Mouse (Mus musculus): ENCODE data around the gene Abhd16b. TPM values are rescaled to one million over a fixed set of nuclear protein-coding genes. Genes with fewer than 3 reads are reported as not detected.

The Abhd16b gene
- polyA plus RNA-seq, 1 experiment from 2014 or later, result 0.08 TPM

GRCm38 (mm10) chr2:181484456-181485233 is 8.4 kb upstream of the Abhd16b start:
- H3K9me3 ChIP-seq (ENCODE audit: low read length), result no peaks in the 10 kb centered on the region
- TF ChIP-seq CTCF (IDR thresholded peaks at IDR 0.05; ENCODE audit: low read depth), result no peak
- WGBS (ENCODE audit: insufficient replicate concordance), result 67% methylated on average over 6 of the region's 6 CpGs
- DNase-seq, result no peak
- H3K4me2 ChIP-seq (ENCODE audit: low read depth, low read length), result no peak overlapping the region
- no peaks in the 10 kb centered on the region for H3K36me3 ChIP-seq (replicated peaks; ENCODE audit: insufficient read depth, low read length)
- H3K27me3 ChIP-seq (ENCODE audit: insufficient read depth, low read length), result no peaks in the 10 kb centered on the region
- H3K4me3 ChIP-seq (ENCODE audit: low read depth, low read length), result no peak overlapping the region
- H3K9ac ChIP-seq (replicated peaks), result no peak overlapping the region
- no peak overlapping the region for H3K27ac ChIP-seq (ENCODE audit: low read depth)
- peaks cover 23% of the 10 kb centered on the region for H3K4me1 ChIP-seq (ENCODE audit: insufficient read depth)
- no peak for ATAC-seq

DNA sequence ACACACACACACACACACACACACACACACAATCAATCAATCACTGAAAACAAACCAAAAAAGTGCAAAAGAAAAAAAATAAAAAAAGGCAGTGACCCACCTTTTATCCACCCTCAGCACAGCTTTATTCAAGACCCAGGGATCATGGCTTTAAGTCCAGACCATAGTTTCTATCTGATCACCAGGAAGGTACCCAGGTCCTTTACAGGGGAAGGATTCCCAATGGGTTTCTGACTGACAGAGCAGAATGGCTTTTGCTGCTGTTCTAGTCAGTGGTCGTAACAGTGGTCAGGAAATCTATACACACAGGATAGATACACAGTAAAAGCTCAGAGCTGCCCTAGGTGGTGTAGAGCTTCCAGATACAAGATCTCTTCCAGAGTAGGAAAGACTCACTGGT is 7.3 kb upstream of the Abhd16b start:
- peaks cover 23% of the 10 kb centered on the region for H3K4me1 ChIP-seq (ENCODE audit: insufficient read depth)
- no peaks in the 10 kb centered on the region for H3K9me3 ChIP-seq (ENCODE audit: low read length)
- no peak overlapping the region for H3K4me2 ChIP-seq (ENCODE audit: low read depth, low read length)
- ATAC-seq (no peak), DNase-seq (no peak)
- no peak overlapping the region for H3K27ac ChIP-seq (ENCODE audit: low read depth)
- no peaks in the 10 kb centered on the region for H3K36me3 ChIP-seq (replicated peaks; ENCODE audit: insufficient read depth, low read length)
- H3K4me3 ChIP-seq (ENCODE audit: low read depth, low read length), result no peak overlapping the region
- WGBS (ENCODE audit: insufficient replicate concordance), result 55% methylated on average over 1 of the region's 1 CpGs
- no peak for TF ChIP-seq EP300 (IDR thresholded peaks at IDR 0.05; ENCODE audit: low read depth)
- TF ChIP-seq CTCF (IDR thresholded peaks at IDR 0.05; ENCODE audit: low read depth), result no peak
- H3K9ac ChIP-seq (replicated peaks), result no peak overlapping the region
- no peaks in the 10 kb centered on the region for H3K27me3 ChIP-seq (ENCODE audit: insufficient read depth, low read length)

- Histone ChIP-seq H3K4me1 (ENCODE audit: insufficient read depth) (peaks cover 28% of the 10 kb centered on the region), H3K4me2 (ENCODE audit: low read depth, low read length) (no peak overlapping the region), H3K9me3 (ENCODE audit: low read length) (no peaks in the 10 kb centered on the region), H3K9ac (replicated peaks) (no peak overlapping the region), H3K4me3 (ENCODE audit: low read depth, low read length) (no peak overlapping the region), H3K27ac (ENCODE audit: low read depth) (peak overlapping the region; percentile 63), H3K27me3 (ENCODE audit: insufficient read depth, low read length) (no peaks in the 10 kb centered on the region), H3K36me3 (replicated peaks; ENCODE audit: insufficient read depth, low read length) (no peaks in the 10 kb centered on the region)
- DNase-seq (peak; percentile 32), ATAC-seq (peak; percentile 76)
- WGBS (ENCODE audit: insufficient replicate concordance), result 39% methylated on average over 5 of the region's 5 CpGs
- TF ChIP-seq EP300 (IDR thresholded peaks at IDR 0.05; ENCODE audit: low read depth) (peak; percentile 59), CTCF (IDR thresholded peaks at IDR 0.05; ENCODE audit: low read depth) (no peak)
Measured at GRCm38 (mm10) chr2:181487338-181488277, 5.4 kb upstream of the Abhd16b start.

DNA sequence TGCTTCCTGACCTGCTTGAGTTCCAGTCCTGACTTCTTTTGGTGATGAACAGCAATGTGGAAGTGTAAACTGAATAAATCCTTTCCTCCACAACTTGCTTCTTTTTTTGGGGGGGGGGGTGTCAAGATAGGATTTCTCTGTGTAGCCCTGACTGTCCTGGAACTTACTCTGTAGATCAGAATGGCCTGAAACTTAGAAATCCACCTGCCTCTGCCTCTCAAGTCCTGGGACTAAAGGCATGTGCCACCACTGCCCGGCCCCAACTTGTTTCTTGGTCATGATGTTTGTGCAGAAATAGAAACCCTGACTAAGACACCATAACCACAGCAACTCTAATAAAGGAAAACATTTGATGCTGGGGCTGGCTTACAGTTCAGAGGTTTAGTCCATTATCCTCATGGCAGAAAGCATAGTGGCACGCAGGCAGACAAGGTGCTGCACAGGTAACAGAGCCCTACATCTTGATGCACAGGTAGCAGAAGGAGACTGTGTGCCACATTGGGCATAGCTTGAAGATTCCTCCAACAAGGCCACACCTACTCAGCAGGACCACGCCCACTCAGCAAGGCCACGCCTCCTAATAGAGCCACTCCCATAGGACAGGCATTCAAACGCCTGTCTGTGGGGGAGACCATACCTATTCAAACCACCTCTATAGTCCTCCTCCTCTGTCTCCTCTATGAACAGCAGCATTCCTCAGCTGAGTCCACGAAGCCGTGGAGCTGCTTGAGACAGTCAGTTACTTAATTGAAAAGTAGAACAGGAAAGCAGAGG is 1.4 kb upstream of the Abhd16b start:
- 23% methylated on average over 7 of the region's 7 CpGs for whole genome bisulfite sequencing (ENCODE audit: insufficient replicate concordance)
- DNase-seq, result peak; percentile 79
- no peaks in the 10 kb centered on the region for H3K27me3 ChIP-seq (ENCODE audit: insufficient read depth, low read length)
- ATAC-seq, result no peak; the same call in 1 of the 2 replicates
- peaks cover 20% of the 10 kb centered on the region for H3K4me1 ChIP-seq (ENCODE audit: insufficient read depth)
- no peak overlapping the region for H3K9ac ChIP-seq (replicated peaks)
- H3K9me3 ChIP-seq (ENCODE audit: low read length), result no peaks in the 10 kb centered on the region
- 0 out of 2 replicates have a peak overlapping the region, but pooled peaks have one; percentile 11 for H3K27ac ChIP-seq (ENCODE audit: low read depth)
- H3K4me3 ChIP-seq (ENCODE audit: low read depth, low read length), result no peak overlapping the region
- peak overlapping the region; percentile 50 for H3K4me2 ChIP-seq (ENCODE audit: low read depth, low read length)
- TF ChIP-seq CTCF (IDR thresholded peaks at IDR 0.05; ENCODE audit: low read depth) (no peak), EP300 (IDR thresholded peaks at IDR 0.05; ENCODE audit: low read depth) (no peak)
- no peaks in the 10 kb centered on the region for H3K36me3 ChIP-seq (replicated peaks; ENCODE audit: insufficient read depth, low read length)

- no peaks in the 10 kb centered on the region for H3K9me3 ChIP-seq (ENCODE audit: low read length)
- H3K9ac ChIP-seq (replicated peaks), result no peak overlapping the region
- ATAC-seq (no peak), DNase-seq (no peak)
- no peak overlapping the region for H3K4me3 ChIP-seq (ENCODE audit: low read depth, low read length)
- no peaks in the 10 kb centered on the region for H3K27me3 ChIP-seq (ENCODE audit: insufficient read depth, low read length)
- H3K4me1 ChIP-seq (ENCODE audit: insufficient read depth), result peaks cover 15% of the 10 kb centered on the region
- H3K36me3 ChIP-seq (replicated peaks; ENCODE audit: insufficient read depth, low read length), result no peaks in the 10 kb centered on the region
- TF ChIP-seq EP300 (IDR thresholded peaks at IDR 0.05; ENCODE audit: low read depth), result no peak
- no peak for TF ChIP-seq CTCF (IDR thresholded peaks at IDR 0.05; ENCODE audit: low read depth)
- 0 out of 2 replicates have a peak overlapping the region, but pooled peaks have one; percentile 11 for H3K27ac ChIP-seq (ENCODE audit: low read depth)
- 25% methylated on average over 3 of the region's 3 CpGs for WGBS (ENCODE audit: insufficient replicate concordance)
- peak overlapping the region; percentile 50 for H3K4me2 ChIP-seq (ENCODE audit: low read depth, low read length)
Measured at GRCm38 (mm10) chr2:181492206-181492605, 800 bp upstream of the Abhd16b start.
